Mouse (Mus musculus): ENCODE measurements around the gene Selenom. TPM values are rescaled to one million over a fixed set of nuclear protein-coding genes. Genes with fewer than 3 reads are reported as not detected.

Gene Selenom
- polyA plus RNA-seq, 1 experiment: 348 TPM

DNA sequence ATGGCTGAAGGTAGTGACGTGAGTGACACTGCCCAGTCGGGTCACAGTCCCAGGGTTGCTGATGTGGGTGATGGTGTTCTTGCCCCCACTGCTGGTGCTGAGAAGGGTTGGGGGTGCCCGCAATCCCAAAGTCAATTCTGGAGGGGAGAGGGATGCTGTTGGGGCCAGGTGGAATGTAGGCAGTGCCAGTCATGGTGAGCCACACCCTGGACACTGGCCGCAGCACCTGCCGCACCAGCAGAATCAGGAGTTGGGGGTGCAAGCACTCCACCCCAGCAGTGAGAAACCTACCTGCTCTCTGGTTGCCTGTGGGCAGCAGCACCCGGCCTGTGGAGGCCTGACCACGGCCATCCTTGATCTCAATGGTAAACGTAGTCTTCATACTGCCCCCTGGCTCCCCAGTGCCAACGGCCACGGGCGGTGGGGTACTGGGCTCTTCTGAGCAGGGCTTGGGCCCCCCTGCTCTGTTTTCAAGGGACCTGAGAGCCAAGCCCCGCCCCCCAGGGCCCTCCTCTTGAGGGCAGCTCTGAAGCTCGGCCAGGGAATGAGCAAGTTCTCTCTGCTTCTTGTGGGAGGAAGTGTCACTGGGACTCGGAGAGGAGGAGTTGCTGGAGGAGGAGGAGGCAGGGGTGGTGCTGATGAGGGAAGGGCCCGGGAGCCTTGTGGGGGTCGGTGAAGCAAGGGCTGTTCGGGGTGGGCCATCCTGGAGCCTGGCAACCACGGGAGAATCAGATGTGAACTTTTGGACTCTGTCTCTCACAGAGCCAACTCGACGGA is 15.2 kb downstream of the Selenom start:
- DNase-seq (ENCODE audit: low spot score): no peak

DNA sequence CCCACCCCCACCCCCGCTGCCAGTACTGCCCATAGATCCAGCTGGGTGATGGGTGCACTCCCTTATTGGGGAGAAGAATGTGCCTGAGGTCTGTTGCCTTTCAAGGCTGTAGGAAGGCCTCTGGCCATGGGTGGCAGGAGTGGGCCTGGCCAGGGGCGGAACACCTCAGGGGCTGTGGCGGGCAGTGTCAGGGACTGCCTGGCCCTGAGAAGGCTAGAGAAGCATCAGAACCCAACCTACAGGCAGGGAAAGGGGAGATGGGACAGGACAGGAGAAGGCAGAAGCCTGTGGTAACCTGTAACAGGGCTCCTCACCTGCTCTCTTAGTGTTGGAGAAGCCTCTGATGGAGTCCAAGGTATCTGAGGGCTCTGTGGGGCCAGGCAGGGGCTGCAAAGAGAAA is 16.2 kb downstream of the Selenom start:
- no peak for DNase-seq (ENCODE audit: low spot score)

DNA sequence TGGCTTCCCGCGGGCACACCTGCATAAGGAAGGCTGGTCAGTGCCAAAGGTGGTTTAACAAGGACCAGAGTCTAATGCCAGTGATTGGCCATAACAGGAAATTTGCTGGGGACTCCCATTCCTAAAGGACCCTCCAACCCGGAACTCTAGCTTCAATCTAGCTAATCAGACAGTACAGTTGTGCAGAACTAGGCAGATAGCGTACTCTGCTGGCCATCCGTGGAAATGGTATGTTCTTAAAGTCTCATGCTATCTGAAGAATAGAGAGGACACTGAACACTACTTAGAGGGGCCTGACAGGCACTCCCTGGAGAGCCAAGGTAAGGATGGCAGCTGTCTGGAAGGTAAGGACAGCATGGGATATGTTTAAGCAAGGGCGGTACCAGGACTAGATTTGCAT is 17.1 kb downstream of the Selenom start:
- DNase-seq (ENCODE audit: low spot score): no peak

DNA sequence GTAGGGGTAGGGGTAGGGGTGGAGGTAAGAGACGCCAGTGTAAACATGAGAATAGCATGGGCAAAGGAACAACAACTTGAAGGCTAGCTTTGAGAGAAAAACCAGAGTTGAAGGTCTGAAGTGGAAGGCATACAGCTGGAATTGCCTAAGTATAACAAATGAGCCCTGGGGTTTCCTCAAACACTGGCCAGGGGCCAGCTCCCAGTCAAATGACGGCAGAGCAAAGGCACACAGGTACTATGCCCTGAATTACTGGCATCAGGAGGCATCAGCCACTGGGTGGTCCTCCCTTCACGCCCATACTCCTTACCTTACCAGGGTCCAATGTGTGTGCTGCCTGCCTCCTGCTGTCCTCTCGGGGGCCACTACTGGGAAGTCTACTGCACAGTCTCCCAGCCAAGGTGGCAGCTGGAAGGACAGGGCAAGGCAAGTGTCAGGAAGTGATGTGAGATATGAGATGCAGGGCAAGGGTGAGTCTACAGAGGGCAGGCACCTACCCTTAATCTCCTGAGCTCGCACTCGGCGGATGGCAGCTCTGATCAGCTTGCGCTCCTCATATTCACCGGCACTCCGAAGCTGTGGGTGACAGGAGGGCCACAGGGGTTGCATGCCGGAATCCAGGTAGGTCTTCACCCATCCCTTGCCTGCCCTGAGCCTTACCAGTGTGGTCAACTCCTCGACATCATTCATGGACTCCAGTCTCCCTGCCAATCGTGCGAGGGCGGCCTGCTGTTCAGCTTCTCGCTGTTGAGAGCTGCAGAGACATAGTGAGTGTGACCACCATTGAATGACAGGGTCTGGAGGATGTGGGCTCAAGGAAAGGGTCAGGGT is 17.8 kb downstream of the Selenom start:
- DNase-seq (ENCODE audit: low spot score): no peak

DNA sequence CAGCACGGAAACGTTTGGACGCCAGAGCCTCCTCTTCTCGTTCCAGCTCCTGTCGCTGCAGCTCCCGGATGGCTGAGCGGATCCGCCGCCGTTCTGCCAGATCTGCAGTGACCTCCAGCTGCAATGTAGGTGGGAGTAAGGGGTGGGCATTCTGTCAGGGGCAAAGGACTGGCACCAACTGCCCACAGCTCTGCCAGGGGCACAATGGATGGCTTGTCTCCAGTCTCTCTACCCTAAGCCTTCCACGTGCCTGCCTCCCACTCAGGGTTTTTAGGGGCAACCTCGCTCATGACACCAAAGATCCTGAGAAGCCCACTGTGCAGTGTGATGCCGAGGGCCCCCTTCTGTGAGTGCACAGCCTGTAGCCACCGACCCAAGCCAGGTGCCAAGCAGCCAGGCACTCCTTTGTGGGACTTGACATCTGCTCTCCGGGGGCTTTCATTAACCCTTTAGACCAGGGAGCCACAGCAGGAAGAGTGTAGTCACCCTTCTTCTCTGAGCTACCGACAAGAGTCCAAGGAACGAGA is 19.0 kb downstream of the Selenom start:
- no peak for DNase-seq (ENCODE audit: low spot score)

DNA sequence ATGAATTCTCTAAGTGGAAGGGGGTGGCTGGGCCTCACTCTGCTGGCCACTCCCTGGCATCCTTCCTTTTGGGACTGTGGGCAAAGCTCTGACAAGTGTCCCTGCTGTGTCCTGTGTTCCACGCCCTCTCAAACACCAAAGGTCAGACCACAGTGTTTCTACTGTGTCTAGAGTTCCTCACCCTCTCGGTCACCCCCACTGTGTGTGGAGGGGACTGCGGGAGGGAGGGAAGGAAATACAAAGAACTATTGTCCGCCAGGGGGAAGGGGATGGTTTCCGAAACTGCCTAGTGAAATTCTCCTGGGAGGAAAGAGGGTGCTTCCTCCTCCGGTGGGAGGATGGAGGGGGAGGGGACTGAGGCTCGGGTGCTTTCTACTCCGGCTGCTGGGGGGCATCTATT is 20.5 kb downstream of the Selenom start:
- no peak for DNase-seq (ENCODE audit: low spot score)

DNA sequence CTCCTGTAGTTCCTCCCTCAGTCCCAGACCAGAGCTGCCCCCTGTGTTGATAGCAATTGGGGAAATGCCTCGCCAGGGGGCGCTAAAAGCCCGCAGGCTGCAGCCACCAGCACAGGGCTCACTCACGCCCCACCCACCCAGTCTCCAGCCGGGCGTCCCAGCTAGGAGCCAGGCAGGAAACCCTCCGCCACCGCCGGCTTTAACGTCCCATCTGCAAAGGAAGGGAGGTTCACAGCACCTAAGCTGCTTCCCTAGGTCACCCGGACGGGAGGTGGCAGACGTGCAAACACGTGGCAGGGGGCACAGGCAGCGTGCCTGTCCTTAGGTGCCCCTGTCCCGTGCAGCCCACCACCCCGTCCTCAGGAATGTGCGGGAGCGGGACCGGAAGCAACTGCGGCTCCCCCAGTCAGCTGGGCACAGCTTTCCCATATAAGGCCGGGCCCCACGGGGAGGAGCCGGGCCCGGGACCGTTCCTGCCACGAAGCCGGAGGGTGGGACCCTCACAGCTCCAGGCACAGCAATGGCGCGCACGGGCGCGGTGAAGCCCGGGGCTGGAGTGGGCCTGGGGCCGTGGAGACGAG is 21.0 kb downstream of the Selenom start:
- DNase-seq (ENCODE audit: low spot score): peak; percentile 95

DNA sequence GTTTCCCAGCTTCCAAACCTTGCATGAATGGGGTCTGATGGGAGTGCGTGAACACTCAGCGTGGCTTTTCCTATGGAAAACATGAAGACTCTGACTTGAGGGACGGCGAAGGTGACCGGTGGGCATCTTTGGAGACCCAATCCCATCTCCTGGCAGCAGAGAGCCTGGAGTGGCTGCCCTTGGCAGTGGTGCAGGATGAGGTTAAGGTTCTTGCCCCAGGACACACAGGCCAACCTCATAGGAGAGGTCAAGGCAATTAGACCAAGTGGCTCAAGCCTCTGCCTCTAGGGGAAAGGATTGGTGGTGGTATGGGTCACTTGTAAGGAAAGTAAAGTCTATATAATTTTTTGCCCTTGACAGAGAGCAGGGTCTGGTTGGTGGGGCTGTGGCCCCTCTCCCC is 21.6 kb downstream of the Selenom start:
- no peak for DNase-seq (ENCODE audit: low spot score)

DNA sequence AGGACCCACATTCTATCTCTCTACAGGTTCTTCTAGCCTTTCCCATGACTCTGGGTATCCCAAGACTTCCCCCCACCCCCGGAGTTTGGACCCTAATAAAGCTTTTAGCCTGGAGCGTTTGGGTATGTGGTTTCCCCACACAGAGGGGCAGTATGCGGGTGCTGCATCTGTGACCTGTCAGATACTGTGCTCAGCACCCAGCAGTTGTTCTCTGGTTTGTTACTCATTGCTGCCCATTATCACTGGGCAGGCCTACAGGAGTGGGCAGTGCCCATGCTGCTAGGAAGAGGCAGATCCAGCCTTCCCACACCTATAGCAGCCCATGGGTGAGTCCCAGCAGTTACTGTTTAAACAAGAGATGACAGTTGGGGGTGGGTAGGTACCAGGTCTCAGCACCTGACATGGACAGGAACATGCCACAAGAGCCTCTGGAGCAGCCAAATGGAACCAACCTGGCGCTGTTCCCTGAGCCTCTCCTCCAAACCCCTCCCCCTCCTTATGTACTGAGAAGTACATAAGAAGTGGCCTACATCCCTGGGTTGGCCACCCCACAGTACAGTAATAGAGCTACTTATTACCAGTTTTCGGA is 22.4 kb downstream of the Selenom start:
- no peak for DNase-seq (ENCODE audit: low spot score)

DNA sequence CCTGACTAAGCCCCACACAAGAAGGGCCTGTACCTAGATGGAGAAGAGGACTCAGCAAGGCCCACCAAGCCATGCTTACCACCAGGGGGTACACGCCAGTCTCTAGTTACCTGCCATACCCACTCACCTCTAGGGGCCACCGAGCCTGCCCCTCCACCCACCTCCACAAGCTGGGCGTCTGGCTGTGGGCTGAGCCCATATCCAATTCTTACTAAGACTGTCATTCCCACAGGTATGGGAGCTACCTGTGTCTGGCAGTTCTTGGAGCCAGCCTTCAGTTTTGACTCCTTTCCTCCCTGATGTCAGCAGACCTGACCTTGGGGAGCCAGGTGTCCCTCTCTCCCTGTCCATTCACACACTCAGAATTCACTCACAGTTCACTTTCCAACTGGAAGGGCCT is 23.2 kb downstream of the Selenom start:
- no peak for DNase-seq (ENCODE audit: low spot score)

DNA sequence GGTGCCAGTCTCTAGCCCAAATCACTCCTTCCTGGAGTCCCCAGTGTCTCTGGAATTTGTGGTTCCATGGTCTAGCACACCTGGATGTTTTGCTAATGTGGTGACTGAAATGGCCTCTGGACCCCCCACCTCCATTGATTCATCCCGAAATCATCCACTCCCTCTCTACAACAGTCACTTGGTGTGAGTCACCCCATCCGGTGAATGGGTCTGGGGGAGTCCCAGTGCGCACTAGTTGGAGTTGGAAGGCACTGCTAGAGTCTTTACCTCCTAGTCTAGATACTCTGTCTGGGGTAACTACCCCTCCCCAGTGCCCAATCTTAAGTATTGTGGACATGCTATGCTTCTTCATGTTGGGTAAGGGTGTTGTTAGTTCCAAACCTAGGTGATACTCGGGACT is 23.9 kb downstream of the Selenom start:
- no peak for DNase-seq (ENCODE audit: low spot score)

DNA sequence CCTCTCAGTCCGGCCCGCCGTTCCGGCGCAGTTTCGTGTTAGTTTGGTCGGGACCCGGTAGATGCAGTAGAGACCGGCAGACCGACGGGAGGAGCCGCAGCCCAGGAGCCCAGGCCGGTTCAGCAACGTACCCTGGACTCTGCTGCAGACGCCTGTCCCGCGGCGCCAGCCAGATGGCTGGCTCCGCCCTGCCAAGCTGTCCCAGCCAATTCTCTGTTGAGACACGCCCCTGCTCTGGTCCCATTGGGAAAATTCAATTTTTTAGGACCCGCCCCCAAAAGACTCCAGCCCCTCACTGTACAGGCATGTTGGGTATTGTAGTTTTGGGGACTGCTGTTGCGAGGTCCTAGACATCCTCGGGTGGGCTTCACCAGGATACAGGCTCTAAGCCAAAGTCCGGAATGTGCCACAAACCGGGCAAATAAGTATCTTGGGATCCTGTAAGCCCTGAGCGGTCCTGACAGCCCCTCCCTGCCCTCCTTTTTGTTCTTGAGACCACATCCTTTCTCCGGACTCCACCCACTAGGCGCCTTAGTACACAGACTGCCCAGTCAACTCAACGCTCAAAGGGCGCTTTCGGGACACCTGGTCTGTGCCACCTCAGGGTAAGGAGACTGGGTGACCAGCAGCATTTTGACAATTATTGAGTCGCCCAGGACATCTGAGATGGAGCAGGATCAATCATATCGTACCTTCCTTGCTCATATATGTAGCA is 24.8 kb downstream of the Selenom start:
- DNase-seq (ENCODE audit: low spot score): peak; percentile 93

DNA sequence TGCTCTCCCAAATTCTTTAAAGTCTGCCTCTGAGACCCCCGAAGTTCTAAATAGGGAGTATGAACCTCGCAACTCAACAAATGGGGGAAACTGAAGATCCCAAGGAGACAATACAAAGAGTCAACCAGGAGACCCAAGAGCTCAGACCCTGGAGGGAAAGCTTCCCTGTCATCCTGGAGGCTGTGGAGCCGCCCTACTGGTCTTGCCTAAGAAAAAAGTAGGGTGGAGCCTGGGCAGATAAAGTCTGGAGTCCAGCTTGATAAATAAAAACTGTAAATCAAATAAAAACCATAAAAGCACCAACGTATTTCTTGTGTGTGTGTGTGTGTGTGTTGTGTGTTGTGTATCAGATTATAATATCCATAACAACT is 25.3 kb downstream of the Selenom start:
- no peak for DNase-seq (ENCODE audit: low spot score)

DNA sequence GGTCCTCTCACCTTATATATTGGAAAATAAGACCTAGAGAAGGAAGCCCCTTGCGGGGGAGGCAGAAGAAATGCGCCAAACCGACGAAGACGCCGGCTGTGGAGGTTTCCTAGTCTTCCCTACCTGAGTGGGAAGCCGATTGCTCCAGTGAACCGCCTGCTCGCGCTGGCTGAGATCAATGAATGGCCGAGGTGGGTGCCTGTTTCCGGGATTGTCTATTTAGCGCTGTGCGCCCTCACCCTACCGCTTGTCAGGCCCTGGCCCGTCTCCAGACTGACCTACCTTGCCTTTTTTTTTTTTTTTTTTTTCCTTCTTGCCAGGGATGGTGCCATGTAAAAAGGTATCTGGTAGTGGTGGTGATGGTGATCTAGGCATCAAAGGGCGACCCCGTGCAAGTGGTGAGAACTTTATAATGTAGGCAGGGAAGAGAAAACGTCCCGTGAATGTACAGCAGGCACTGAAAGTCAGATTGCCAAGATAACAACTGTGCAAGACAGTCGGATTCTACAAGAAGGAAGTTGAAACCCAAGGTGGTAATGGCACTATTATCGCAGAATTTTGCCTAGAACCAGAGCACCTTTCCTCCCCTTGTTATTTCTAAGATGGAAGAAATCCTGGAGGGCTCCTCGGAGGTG is 26.1 kb downstream of the Selenom start, which contains the start of gene Smtn:
Gene Smtn (minus strand): TSS at position 162 of the 635 bp plus-strand sequence.
- no peak for DNase-seq (ENCODE audit: low spot score)

DNA sequence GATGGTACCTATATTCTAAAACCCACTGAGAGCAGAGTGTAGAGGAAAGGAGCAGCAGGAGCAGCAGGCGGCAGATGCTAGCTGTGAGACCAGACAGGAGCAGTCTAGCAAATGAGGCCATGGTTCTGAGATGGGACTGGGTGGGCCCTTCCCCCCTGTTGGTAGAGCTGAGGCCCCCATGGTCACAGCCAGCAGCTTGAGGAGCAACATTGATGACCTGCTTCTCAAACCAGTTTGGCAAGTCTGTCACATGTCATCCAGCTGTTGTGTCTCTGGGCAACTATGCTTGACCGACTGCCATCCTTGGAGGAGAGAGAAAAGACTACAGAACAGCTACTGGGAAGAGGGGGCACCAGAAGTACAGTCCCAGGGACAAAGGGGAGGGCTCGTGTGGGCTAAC is 27.4 kb downstream of the Selenom start:
- DNase-seq (ENCODE audit: low spot score): no peak

DNA sequence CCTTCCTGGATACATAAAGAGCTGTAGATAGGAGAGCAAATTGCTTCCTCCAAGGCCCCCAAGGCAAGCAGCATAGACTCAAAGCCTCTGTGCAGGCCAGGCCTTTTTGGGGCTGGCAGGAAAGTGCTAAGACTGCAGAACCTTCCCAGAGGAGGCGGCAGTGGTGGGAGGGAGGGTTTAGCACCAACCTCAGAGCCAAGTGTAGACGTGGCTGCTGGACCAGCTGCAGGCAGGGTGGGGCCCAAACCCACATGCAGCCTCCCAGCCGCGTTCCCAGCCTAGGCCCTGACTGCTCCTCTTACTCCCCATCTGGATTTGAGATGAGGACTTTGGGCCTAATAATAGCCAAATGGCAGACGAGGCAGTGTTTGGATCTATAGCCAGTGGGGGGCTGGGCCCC is 28.5 kb downstream of the Selenom start:
- DNase-seq (ENCODE audit: low spot score): no peak

DNA sequence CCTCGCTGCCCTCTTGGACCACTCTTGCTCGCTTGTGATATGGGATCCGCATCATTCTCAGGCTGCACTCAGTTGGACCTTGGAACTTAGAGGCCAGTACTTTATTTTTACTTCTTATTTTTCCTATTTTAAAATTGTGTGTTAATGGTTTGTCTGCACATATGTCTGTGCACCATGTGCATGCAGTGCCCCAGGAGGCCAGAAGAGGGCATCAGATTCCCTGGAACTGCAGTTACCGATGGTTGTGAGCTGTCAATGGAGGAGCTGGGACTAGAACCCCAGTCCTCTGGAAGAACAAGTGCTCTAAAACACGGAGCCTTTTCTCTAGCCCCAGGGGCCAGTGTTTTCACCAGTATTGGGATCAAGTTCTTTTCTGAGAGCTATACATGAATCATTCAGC is 29.9 kb downstream of the Selenom start:
- no peak for DNase-seq (ENCODE audit: low spot score)

DNA sequence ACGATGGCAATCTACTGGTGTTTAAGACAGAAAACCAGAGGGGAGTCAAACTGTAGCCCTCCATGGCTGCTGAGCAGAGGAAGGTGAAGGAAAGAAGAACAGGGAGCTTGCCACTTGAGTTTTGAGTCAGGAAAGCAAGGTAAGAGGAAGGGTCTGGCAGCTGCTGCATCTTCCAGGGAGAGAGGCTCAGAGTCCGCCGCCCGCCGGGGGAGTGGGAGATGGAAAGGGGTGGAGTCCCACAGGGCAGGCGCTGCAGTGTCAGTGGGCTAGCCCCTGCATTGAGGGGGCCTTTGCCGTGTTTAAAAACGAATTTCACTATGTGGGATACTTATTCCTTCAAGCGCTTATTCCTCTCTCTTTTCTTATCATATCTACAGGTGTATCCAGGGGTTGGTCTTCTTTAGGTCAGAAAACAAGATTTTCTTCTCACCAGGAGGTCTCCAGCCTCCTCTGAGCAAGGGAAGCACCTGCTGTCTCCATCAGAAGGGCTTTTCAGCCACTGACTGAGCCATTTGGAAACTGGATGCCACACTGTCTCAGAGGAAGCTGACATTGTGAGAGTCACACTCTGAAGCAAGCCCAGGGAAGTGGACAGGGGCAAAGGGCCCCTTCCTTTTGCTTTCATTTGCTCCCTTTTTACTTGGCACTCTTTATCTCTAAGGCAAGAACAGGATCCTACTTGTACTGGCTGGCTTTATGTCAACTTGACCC is 31.2 kb downstream of the Selenom start:
- DNase-seq (ENCODE audit: low spot score): no peak

DNA sequence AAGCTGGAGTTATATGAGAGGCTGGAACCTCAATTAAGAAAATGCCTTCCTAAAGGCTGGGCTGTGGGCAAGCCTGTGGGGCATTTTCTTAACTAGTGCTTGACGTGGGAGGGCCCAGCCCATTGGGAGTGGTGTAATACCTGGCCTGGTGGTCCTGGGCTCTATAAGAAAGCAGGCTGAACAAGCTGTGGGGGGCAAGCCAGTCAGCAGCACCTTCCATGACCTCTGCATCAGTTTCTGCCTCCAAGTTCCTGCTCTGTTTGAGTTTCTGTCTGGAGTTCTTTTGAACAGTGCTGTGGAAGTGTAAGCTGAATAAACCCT is 31.7 kb downstream of the Selenom start:
- no peak for DNase-seq (ENCODE audit: low spot score)

DNA sequence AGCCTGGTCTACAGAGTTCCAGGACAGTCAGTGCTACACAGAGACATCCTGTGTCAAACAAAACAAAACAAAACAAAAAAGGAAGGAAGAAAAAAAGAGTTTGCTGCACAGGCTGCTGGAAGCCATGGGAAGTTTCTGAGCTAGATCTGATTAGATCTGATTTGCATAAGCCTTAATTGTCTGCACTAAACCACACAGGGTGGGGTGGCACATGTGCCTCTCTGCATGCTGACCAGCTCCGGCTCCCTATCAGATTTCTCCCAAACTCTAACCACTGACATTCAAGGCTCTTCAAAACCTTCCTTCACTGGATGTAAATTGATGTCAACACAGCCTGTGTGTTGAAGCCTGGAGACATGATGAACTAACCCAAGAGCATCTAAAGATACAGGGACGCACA is 32.6 kb downstream of the Selenom start:
- no peak for DNase-seq (ENCODE audit: low spot score)

DNA sequence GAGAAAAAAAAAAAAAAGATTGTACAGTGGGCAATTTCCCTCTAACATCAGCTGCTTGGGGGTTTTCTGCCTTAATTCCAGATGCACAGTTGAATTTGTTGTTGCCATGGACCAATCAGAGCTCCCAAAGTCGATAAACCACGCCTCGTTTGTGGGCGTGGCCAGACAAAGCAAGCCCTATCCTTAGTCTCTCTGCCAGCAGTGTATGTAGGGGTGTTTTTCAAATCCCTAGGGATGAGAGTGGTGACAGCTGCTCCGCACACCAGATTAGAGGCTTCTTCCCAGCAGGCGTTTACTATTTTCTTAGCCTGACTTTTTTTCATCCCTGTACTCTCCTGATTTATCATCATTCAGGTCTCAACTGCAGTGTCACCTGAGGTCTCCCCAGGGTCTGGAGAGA is 33.5 kb downstream of the Selenom start:
- DNase-seq (ENCODE audit: low spot score): no peak

All from urinary bladder, adult 2 months (tissue).